Mouse (Mus musculus) cerebellum, adult 2 months (tissue): ENCODE data around the gene Gimap7.

Source experiments
- CTCF ChIP-seq: fragments of 200-500 bp; IDR thresholded peaks from 2 replicates; pipeline ENCODE4 v1.5.1; 2011; ENCODE audit warnings: low read depth, mild to moderate bottlenecking, control low read depth, low read length, moderate library complexity, borderline replicate concordance; ENCODE audit not compliant: insufficient read depth
- POLR2A ChIP-seq: fragments of 200-500 bp; IDR thresholded peaks from 2 replicates; pipeline ENCODE4 v1.6.1; 2011; ENCODE audit warnings: low read length, control low read depth, borderline replicate concordance; ENCODE audit not compliant: insufficient read depth

- TF ChIP-seq POLR2A (no peak), CTCF (no peak)
These were observed 36.8 kb upstream of the Gimap7 start for GRCm38 (mm10) chr6:48681472-48682090.
